Mouse (Mus musculus) granulocyte monocyte progenitor cell, adult 5-6 weeks (primary cell): ENCODE measurements at regions not wholly inside any gene's neighbourhood (a gene's known extent, or its start where the extent isn't known, plus 50 kb on each side); places are given as distances from the start of the nearest gene placed in this dataset.

Experiments
- ATAC-seq: replicated peaks from 2 replicates; pipeline ENCODE4 v1.8.0; 2016; ENCODE audit warnings: mild to moderate bottlenecking, moderate TSS enrichment, inconsistent platforms; ENCODE audit not compliant: poor library complexity, severe bottlenecking

DNA sequence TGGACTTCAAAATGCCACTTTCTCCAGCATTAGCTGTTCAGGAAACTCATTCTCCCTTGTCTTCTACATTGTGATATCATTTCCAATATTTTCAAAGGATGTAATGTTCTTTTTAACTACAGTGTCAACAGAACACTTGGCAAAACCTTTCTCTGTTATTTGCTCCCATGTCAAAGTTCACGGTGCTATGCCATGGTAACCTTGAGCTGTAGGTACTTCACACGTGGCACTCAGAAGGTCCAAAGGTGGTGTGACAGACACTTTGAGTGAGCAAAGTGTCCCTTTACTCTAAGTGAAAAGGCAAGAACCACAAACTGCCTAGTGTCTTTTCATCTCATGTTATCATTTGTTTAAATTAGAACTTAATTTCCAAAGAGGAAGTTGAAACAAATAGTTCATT is 53.3 kb upstream of the Tram2 start:
- ATAC-seq: no peak

DNA sequence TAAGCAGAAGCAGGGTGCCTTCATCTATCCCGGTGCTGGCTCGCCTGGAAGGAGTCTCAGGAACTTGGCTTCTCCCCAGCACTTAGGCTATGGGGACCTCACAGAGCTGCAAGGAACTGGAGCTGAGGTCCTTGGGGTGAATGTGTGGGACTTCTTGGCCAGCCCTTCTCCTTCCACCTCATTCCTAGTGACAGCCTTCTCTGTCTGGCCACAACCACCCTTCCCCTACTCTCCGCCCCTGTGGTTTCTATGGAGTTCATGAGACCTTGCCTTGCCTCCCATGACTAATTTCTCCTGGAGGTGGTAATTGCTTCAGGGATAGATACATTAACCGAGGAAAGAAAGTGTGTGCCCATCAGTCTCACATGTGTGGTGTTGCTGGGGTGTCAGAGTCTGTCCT is 67.9 kb upstream of the Tram2 start:
- ATAC-seq: no peak

DNA sequence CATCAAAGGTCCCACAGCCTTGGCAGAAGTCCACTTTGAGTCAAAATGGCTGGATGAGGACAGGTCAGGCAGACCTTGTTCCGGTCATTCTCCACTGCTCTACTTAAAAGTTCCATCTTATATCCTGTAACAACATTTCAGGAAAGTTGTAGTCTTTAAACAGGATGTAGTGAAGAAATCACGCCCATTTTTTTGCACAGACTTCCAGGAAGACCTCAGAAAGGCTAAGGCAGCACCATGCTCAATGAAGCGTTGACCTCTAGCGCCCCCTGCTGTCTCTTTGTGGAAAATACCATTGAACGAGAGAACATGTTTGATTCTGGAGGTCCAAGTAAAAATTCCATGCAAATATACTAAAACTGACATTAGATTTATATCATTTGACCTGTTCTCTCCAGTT is 56.6 kb upstream of the Tmem14a start:
- ATAC-seq: peak; percentile 66

- peak; percentile 98 for ATAC-seq
Observed at GRCm38 (mm10) chr1:21166287-21166733, 52.1 kb upstream of the Tmem14a start.

- ATAC-seq: no peak
Observed at GRCm38 (mm10) chr1:21166762-21167161, 51.6 kb upstream of the Tmem14a start.
